In the genomic region with DNA sequence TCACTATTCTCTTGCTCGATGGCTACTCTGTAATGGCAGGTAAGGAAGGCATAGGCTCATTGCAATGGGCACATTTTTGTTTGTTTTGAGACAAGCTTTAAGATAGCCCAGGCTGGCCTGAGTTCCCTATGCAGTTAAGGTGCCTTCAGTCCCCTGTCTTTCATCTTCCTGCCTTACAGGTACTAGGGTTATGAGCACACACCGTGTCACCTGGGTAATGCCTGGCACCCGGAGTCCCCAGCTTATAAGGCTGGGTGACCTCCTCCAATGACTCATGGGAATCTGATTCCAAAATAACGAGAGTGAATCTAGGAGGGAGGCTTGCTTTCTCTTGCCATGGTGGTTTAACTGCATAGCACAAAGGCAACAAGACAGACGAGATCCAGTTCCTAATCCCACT, we compare ENCODE assay signal across 21 mouse cellular contexts. TPM values are rescaled to one million over a fixed set of nuclear protein-coding genes. Genes with fewer than 3 reads are reported as not detected.
A peak's percentile ranks its signal among the peaks of the same experiment; 100 is the strongest.
DNase-seq lines count a peak whose midpoint lies in the region; ATAC-seq lines count a peak whose summit lies in the region.
"Had no signal": no experiment of that assay in that cellular context is flagged by ENCODE, and none has a peak within 500 bp of the region (broad histone marks: within the 10 kb centered on the region; RNA-seq: fewer than 3 reads in every experiment).

No protein-coding gene starts in this region.

- H3K9me3 ChIP-seq in hindbrain, embryonic 12.5 days (replicated peaks): no peaks in the 10 kb centered on the region
- no peaks in the 10 kb centered on the region for H3K9me3 ChIP-seq in hindbrain, embryonic 11.5 days (ENCODE audit: control insufficient read depth, low read length)
- no peaks in the 10 kb centered on the region for H3K9me3 ChIP-seq in midbrain, embryonic 11.5 days (ENCODE audit: control insufficient read depth, low read length)
- no peaks in the 10 kb centered on the region for H3K9me3 ChIP-seq in midbrain, embryonic 10.5 days (replicated peaks)
- H3K9me3 ChIP-seq: embryonic facial prominence, embryonic 13.5 days; embryonic facial prominence, embryonic 15.5 days; forebrain, embryonic 10.5 days; forebrain, embryonic 12.5 days had no signal

- H3K27me3 ChIP-seq in hindbrain, embryonic 12.5 days: no peaks in the 10 kb centered on the region
- no peaks in the 10 kb centered on the region for H3K27me3 ChIP-seq in hindbrain, embryonic 11.5 days (ENCODE audit: control insufficient read depth, insufficient read depth, low read length)
- H3K27me3 ChIP-seq in midbrain, embryonic 11.5 days (ENCODE audit: control insufficient read depth, insufficient read depth, low read length): no peaks in the 10 kb centered on the region
- H3K27me3 ChIP-seq in midbrain, embryonic 10.5 days (ENCODE audit: low read depth, poor library complexity, severe bottlenecking): no peaks in the 10 kb centered on the region
- H3K27me3 ChIP-seq: embryonic facial prominence, embryonic 13.5 days; embryonic facial prominence, embryonic 15.5 days; forebrain, embryonic 12.5 days had no signal

- no peak overlapping the region for H3K9ac ChIP-seq in hindbrain, embryonic 12.5 days
- no peak overlapping the region for H3K9ac ChIP-seq in hindbrain, embryonic 11.5 days (ENCODE audit: low read depth, low read length)
- H3K9ac ChIP-seq in midbrain, embryonic 11.5 days (ENCODE audit: low read length): no peak overlapping the region
- H3K9ac ChIP-seq: embryonic facial prominence, embryonic 13.5 days; embryonic facial prominence, embryonic 15.5 days; forebrain, embryonic 12.5 days had no signal

- no peak for DNase-seq in hindbrain, embryonic 11.5 days (ENCODE audit: low spot score)
- DNase-seq in midbrain, embryonic 11.5 days (ENCODE audit: low spot score, missing footprints): peak; percentile 72
- no peak for DNase-seq in midbrain, embryonic 10.5 days (ENCODE audit: low spot score)
- DNase-seq: adrenal gland, adult 2 months; adrenal gland, postnatal 10 days; adrenal gland, postnatal 25 days; cerebellum, adult 11 months; cerebellum, adult 18-20 months; cerebellum, adult 8-10 months; cerebellum, adult 9-11 months; cerebellum, postnatal 14 days; cerebellum, postnatal 36 days; embryo, embryonic 11 days had no signal

- no peak overlapping the region for H3K4me3 ChIP-seq in hindbrain, embryonic 12.5 days
- H3K4me3 ChIP-seq in hindbrain, embryonic 11.5 days (ENCODE audit: low read depth, low read length): no peak overlapping the region
- no peak overlapping the region for H3K4me3 ChIP-seq in midbrain, embryonic 11.5 days (ENCODE audit: low read depth, low read length)
- no peak overlapping the region for H3K4me3 ChIP-seq in midbrain, embryonic 10.5 days
- H3K4me3 ChIP-seq: embryonic facial prominence, embryonic 13.5 days; embryonic facial prominence, embryonic 15.5 days; erythroblast, embryonic 14.5 days; forebrain, embryonic 10.5 days; forebrain, embryonic 12.5 days had no signal

- no peak overlapping the region for H3K4me2 ChIP-seq in hindbrain, embryonic 12.5 days (replicated peaks)
- H3K4me2 ChIP-seq in hindbrain, embryonic 11.5 days (replicated peaks; ENCODE audit: low read depth, low read length): no peak overlapping the region
- no peak overlapping the region for H3K4me2 ChIP-seq in midbrain, embryonic 11.5 days
- H3K4me2 ChIP-seq: embryonic facial prominence, embryonic 13.5 days; embryonic facial prominence, embryonic 15.5 days; forebrain, embryonic 12.5 days had no signal

- H3K27ac ChIP-seq in hindbrain, embryonic 12.5 days: no peak overlapping the region
- H3K27ac ChIP-seq in hindbrain, embryonic 11.5 days (ENCODE audit: low read depth, low read length): no peak overlapping the region
- H3K27ac ChIP-seq in midbrain, embryonic 11.5 days (ENCODE audit: low read depth, low read length): no peak overlapping the region
- no peak overlapping the region for H3K27ac ChIP-seq in midbrain, embryonic 10.5 days (replicated peaks)
- H3K27ac ChIP-seq: embryonic facial prominence, embryonic 13.5 days; embryonic facial prominence, embryonic 15.5 days; forebrain, embryonic 10.5 days; forebrain, embryonic 12.5 days had no signal

- H3K36me3 ChIP-seq in hindbrain, embryonic 12.5 days: no peaks in the 10 kb centered on the region
- no peaks in the 10 kb centered on the region for H3K36me3 ChIP-seq in hindbrain, embryonic 11.5 days (ENCODE audit: control insufficient read depth, insufficient read depth, low read length)
- H3K36me3 ChIP-seq in midbrain, embryonic 11.5 days (ENCODE audit: control insufficient read depth, insufficient read depth, low read length): no peaks in the 10 kb centered on the region
- peaks cover 4% of the 10 kb centered on the region; the same call in 1 of the 2 replicates for H3K36me3 ChIP-seq in midbrain, embryonic 10.5 days
- H3K36me3 ChIP-seq: embryonic facial prominence, embryonic 13.5 days; embryonic facial prominence, embryonic 15.5 days had no signal

- H3K4me1 ChIP-seq in hindbrain, embryonic 12.5 days: no peaks in the 10 kb centered on the region
- H3K4me1 ChIP-seq in hindbrain, embryonic 11.5 days (replicated peaks; ENCODE audit: control insufficient read depth, insufficient read depth, low read length): no peaks in the 10 kb centered on the region
- no peaks in the 10 kb centered on the region for H3K4me1 ChIP-seq in midbrain, embryonic 11.5 days (ENCODE audit: control insufficient read depth, insufficient read depth, low read length)
- no peaks in the 10 kb centered on the region; the same call in 1 of the 2 replicates for H3K4me1 ChIP-seq in midbrain, embryonic 10.5 days
- H3K4me1 ChIP-seq: embryonic facial prominence, embryonic 13.5 days; embryonic facial prominence, embryonic 15.5 days; forebrain, embryonic 12.5 days had no signal

- ATAC-seq in hindbrain, embryonic 12.5 days (ENCODE audit: low FRiP score): 0 out of 2 replicates have a peak, but pooled peaks have one; percentile 19
- no peak for ATAC-seq in hindbrain, embryonic 11.5 days (ENCODE audit: low FRiP score)
- ATAC-seq in midbrain, embryonic 11.5 days (ENCODE audit: low FRiP score): 0 out of 2 replicates have a peak, but pooled peaks have one; percentile 50
- ATAC-seq: forebrain, embryonic 14.5 days; forebrain, embryonic 16.5 days had no signal

- 84% methylated on average over 5 of the region's 5 CpGs for WGBS in hindbrain, embryonic 12.5 days
- WGBS in hindbrain, embryonic 11.5 days: 92% methylated on average over 5 of the region's 5 CpGs
- WGBS in midbrain, embryonic 11.5 days: 66% methylated on average over 5 of the region's 5 CpGs
- 74% methylated on average over 5 of the region's 5 CpGs for WGBS in midbrain, embryonic 10.5 days

RNA-seq across cellular contexts. Expression of gene Tmem161b, which starts 29.2 kb away (rescaled TPM):
- 24.0 and 27.9 TPM in 2 replicates for polyA plus RNA-seq in hindbrain, embryonic 12.5 days (2016; fragmentation: Nextera tagmentation; extraction: Ambion mirVana)
- polyA plus RNA-seq in hindbrain, embryonic 11.5 days (2014; fragmentation: Nextera tagmentation; extraction: Ambion mirVana): 23.5 and 28.2 TPM in 2 replicates
- 19.4 and 22.6 TPM in 2 replicates for polyA plus RNA-seq in midbrain, embryonic 11.5 days (2014; fragmentation: Nextera tagmentation; extraction: Ambion mirVana)
- 18.8 and 20.8 TPM in 2 replicates for polyA plus RNA-seq in midbrain, embryonic 10.5 days (2016; fragmentation: Nextera tagmentation; extraction: Ambion mirVana)
